Mouse (Mus musculus) left cerebral cortex, postnatal 10 days (tissue): ENCODE data around the gene Rbbp8nl. TPM values are rescaled to one million over a fixed set of nuclear protein-coding genes. Genes with fewer than 3 reads are reported as not detected.
A peak's percentile ranks its signal among the peaks of the same experiment; 100 is the strongest.

Experiments used
- DNase-seq, 2 experiments: peaks; one replicate each; pipeline ENCODE4 v3.0.0; 2021 to 2022; ENCODE audit warnings: low spot score in 2 of 2, mixed read lengths in 1 of 2; ENCODE audit errors: extremely low spot score in 1 of 2
- intact Hi-C: fragments of 180-260 bp; cut with DNase I; formaldehyde crosslinking; loops from one replicate; pipeline ENCODE4 v1.15.1; 2025
- total RNA-seq, 2 experiments: library from RNA; stranded (reverse); gene quantifications; 2 replicates each; pipeline ENCODE4 v1.2.3; 2021

Rbbp8nl gene
- total RNA-seq, result not detected

- intact Hi-C loops, result no loop called here
- no peak for DNase-seq
Measured at GRCm38 (mm10) chr2:180289440-180290108, at the start of gene Rbbp8nl. Rbbp8nl (minus strand) TSS chr2:180289879.

GRCm38 (mm10) chr2:180334551-180334986, 44.9 kb upstream of the Rbbp8nl start, which contains the start of gene Gata5:
Gata5 (minus strand) TSS chr2:180334699.
- intact Hi-C loops, result no loop called here
- DNase-seq, result peak in 1 of 2 experiments; percentile 40

GRCm38 (mm10) chr2:180333778-180334550, 44.3 kb upstream of the Rbbp8nl start:
- no peak for DNase-seq
- intact Hi-C loops, result no loop called here

- DNase-seq, result no peak
- intact Hi-C loops, result no loop called here
Measured at GRCm38 (mm10) chr2:180329466-180329865, 39.8 kb upstream of the Rbbp8nl start.

- no peak for DNase-seq
- intact Hi-C loops, result no loop called here
Measured at GRCm38 (mm10) chr2:180322674-180323355, 33.1 kb upstream of the Rbbp8nl start.

GRCm38 (mm10) chr2:180320216-180320615, 30.5 kb upstream of the Rbbp8nl start:
- DNase-seq, result no peak
- intact Hi-C loops, result no loop called here

GRCm38 (mm10) chr2:180317591-180317990, 27.9 kb upstream of the Rbbp8nl start:
- intact Hi-C loops, result no loop called here
- DNase-seq, result no peak

GRCm38 (mm10) chr2:180314292-180314691, 24.6 kb upstream of the Rbbp8nl start:
- no peak for DNase-seq
- intact Hi-C loops, result no loop called here

- DNase-seq, result no peak
- intact Hi-C loops, result no loop called here
Measured at GRCm38 (mm10) chr2:180311147-180311546, 21.5 kb upstream of the Rbbp8nl start.

GRCm38 (mm10) chr2:180307680-180308079, 18.0 kb upstream of the Rbbp8nl start:
- no peak for DNase-seq
- intact Hi-C loops, result no loop called here

- intact Hi-C loops, result no loop called here
- peak; percentile 14 to 33 for DNase-seq
Measured at GRCm38 (mm10) chr2:180306423-180307168, 16.9 kb upstream of the Rbbp8nl start.

GRCm38 (mm10) chr2:180306009-180306408, 16.3 kb upstream of the Rbbp8nl start:
- no peak for DNase-seq
- intact Hi-C loops, result no loop called here

- intact Hi-C loops, result no loop called here
- DNase-seq, result no peak
Measured at GRCm38 (mm10) chr2:180305490-180305889, 15.8 kb upstream of the Rbbp8nl start.

- intact Hi-C loops, result no loop called here
- no peak for DNase-seq
Measured at GRCm38 (mm10) chr2:180304554-180304953, 14.9 kb upstream of the Rbbp8nl start.

- DNase-seq, result no peak
- intact Hi-C loops, result no loop called here
Measured at GRCm38 (mm10) chr2:180303468-180303867, 13.8 kb upstream of the Rbbp8nl start.

GRCm38 (mm10) chr2:180302201-180302600, 12.5 kb upstream of the Rbbp8nl start:
- intact Hi-C loops, result no loop called here
- no peak for DNase-seq

GRCm38 (mm10) chr2:180300771-180301170, 11.1 kb upstream of the Rbbp8nl start:
- DNase-seq, result no peak
- intact Hi-C loops, result no loop called here

GRCm38 (mm10) chr2:180300252-180300651, 10.6 kb upstream of the Rbbp8nl start:
- DNase-seq, result no peak
- intact Hi-C loops, result no loop called here

GRCm38 (mm10) chr2:180292906-180293305, 3.2 kb upstream of the Rbbp8nl start:
- no peak for DNase-seq
- intact Hi-C loops, result no loop called here
